Mouse (Mus musculus): ENCODE data around the gene Epas1. TPM values are rescaled to one million over a fixed set of nuclear protein-coding genes. Genes with fewer than 3 reads are reported as not detected.

Epas1 gene
- 38.4 TPM for polyA plus RNA-seq (2014; fragmentation: Illumina TruSeq; extraction: RNeasy Lipid Tissue Mini Kit (QIAGEN cat#74804); ENCODE audit: low read depth, low replicate concordance)

GRCm38 (mm10) chr17:86753130-86753821 is at the start of gene Epas1:
Gene Epas1 (plus strand): TSS chr17:86753700.

Other genes with a start within 250 kb of the Epas1 start
- gene Gm10309, start 248.5 kb upstream of the Epas1 start, polyA plus RNA-seq (2014; fragmentation: Illumina TruSeq; extraction: RNeasy Lipid Tissue Mini Kit (QIAGEN cat#74804); ENCODE audit: low read depth, low replicate concordance), result not detected
- not detected for gene Tmem247, start 163.6 kb downstream of the Epas1 start, polyA plus RNA-seq (2014; fragmentation: Illumina TruSeq; extraction: RNeasy Lipid Tissue Mini Kit (QIAGEN cat#74804); ENCODE audit: low read depth, low replicate concordance)
- gene Atp6v1e2, start 194.2 kb downstream of the Epas1 start, polyA plus RNA-seq (2014; fragmentation: Illumina TruSeq; extraction: RNeasy Lipid Tissue Mini Kit (QIAGEN cat#74804); ENCODE audit: low read depth, low replicate concordance), result not detected
- 92.0 TPM for gene Rhoq, start 209.4 kb downstream of the Epas1 start, polyA plus RNA-seq (2014; fragmentation: Illumina TruSeq; extraction: RNeasy Lipid Tissue Mini Kit (QIAGEN cat#74804); ENCODE audit: low read depth, low replicate concordance)

Data from sigmoid colon, adult 10 weeks (tissue).